Mouse (Mus musculus): ENCODE measurements around the gene Dytn. TPM values are rescaled to one million over a fixed set of nuclear protein-coding genes. Genes with fewer than 3 reads are reported as not detected.
"Not testable (repeated sequence)": the region's sequence is repeated elsewhere in the genome, so short reads cannot be mapped to it uniquely, and the experiment has no call there.

The Dytn gene
- total RNA-seq (2022) = not detected

- no peak for DNase-seq
Measured at GRCm38 (mm10) chr1:63686827-63687226, at the start of gene Dytn. TSS of gene Dytn (minus strand) at chr1:63686927.

GRCm38 (mm10) chr1:63730240-63730771, 43.6 kb upstream of the Dytn start, which contains the start of the genes Mdh1b and Fastkd2:
TSS of gene Mdh1b (minus strand) at chr1:63730318.
TSS of gene Fastkd2 (plus strand) at chr1:63730614.
- peak; percentile 87 for DNase-seq

- no peak for DNase-seq
Measured at GRCm38 (mm10) chr1:63729796-63730195, 43.1 kb upstream of the Dytn start.

DNA sequence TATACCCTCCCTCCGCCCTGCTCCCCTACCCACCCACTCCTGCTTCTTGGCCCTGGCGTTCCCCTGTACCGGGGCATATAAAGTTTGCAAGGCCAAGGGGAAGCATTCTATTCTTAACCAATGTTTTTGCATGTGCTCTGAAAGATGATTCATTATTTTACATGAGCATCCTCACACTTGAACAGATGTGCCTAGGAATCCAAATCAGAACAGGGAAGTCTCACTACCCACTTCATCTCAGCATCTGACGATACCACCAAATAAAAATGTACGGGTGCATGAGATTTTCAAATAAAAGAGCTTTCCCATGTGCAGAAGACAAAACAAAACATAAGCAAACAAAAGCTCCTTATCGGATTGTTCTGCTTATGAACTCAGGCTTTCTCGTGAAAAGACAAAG, 33.4 kb upstream of the Dytn start:
- DNase-seq = no peak

GRCm38 (mm10) chr1:63708876-63709275, 22.1 kb upstream of the Dytn start:
- no peak for DNase-seq

DNA sequence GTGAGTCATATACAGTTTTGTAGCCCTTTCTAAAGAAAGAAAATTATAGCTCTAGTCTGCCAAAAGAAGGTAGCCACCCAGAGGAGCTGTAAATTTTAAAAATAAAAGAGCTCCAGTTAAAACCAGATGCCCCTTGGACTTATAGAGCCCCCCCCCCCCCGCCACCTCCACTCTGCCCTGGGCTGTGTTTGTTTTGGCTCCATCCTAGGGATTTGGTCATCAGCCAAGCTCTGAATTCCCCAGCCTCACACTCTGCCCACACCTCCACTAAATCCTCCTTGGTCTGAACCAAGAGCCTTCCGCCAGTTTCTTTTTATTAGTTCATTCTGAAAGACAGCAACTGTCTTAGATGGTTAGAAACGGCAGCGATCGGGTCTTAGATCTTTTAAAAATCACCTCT, 19.0 kb upstream of the Dytn start:
- no peak for DNase-seq

DNA sequence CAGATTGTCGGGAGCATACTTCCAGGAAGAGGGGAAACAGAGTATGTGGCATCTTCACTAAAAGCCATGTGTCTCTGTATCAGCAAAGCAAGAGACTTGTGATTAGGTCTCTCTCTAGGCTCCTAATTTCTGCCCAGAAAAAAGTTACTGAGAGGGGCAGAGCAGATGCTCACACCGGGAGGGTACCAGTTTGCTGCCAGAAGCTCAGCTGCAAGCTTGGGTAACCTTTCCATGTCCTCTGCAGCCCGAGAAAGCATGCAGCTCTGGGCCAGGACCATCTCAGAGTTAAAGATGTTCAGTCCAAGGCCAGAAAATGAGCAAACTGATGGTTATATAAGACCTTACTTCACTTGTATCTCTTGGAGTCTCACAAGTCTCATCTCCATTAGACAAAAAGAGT, 10.1 kb upstream of the Dytn start:
- no peak for DNase-seq

DNA sequence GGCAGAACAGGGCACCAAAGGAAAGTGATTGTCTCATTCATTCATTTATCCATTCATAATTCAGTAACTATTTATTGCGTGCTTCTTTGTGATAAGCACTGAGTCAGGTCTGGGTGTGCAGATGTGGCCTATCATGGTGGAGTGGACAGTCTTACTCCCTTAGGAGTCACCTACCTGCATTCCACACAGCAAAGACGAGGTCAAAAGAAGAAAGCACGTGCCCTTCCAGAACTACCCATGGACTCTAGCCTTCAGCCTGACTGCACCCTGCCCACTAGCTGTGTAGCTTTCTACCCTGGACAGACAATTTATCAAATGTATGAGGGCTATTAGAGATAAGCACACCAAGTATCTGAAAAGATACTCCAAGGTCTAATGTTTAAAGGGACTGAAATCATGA, 10.8 kb downstream of the Dytn start:
- DNase-seq = no peak

DNA sequence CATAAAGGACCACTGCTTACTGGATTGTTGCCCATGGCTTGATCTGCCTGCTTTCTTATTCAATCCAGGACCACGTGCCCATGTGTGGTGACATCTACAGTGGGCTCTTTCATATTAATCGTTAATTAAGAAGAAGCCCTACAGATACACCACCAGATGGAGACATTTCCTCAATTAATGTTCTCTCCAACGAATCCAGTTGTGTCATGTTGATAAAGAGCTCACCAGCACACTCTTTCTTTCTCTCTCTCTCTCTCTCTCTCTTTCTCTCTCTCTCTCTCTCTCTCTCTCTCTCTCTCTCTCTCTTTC, 17.9 kb downstream of the Dytn start:
- no peak for DNase-seq

DNA sequence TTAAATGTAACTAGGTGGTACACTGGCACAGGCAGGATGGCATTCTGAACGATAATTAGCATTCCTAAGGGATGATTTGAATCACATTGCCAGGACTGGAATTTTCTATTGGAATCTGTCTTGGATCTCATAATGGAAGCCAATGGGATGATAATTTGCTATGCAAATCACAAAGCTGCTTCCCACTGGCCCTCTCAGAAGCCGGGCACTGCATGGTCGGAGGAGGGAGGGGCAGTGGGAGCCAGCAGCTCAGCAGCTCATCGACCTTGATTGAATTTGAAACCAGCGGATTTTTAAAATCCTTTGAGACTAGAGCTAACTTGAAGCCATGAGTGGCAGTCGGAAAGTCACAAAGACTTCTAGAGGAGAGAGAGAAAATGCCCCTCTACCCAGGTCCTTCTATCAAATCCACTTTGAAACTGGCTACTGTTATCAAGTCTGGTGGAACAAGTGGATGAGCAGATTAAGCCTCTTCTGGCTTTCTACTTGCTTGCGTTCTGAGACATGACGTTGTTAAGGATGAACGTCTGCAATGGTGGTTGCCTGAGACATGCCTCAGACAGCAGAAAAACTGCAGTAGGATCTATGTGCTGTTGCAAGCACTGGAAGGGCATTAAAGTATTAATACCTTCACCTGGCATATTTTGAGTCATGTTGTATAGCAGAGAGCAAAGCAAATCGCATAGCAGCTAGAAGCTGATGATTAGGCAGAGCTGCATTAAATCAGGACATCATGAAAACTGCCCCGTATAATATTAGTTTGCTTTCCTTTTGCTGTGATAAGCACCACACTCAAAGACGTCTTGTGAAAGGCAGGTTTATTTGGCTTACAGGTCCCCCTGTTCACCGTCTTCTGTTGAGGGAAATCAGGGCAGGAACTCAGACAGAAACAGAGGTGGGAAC, 18.5 kb downstream of the Dytn start:
- no peak for DNase-seq

GRCm38 (mm10) chr1:63667201-63667948, 19.4 kb downstream of the Dytn start:
- DNase-seq = no peak

- no peak for DNase-seq
Measured at GRCm38 (mm10) chr1:63666089-63666488, 20.6 kb downstream of the Dytn start.

DNA sequence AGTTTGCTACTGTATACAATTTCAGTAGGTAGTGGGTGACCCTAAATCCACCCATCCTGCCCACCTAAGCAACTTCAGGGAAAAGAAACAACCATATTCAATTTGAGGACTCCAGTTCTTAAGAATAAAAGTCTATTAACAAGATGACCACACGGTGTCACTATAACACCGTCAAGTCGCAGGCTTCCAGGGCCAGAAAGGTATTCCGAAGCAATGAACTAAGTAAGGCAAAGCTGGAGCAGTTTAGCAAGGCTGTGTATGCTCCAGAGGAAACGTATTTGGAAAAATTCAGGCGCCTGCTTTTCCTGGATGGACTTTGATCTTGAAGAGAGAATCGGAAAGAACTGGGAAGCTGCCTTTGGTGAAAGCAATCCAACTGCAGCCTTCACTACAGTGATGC, 27.1 kb downstream of the Dytn start:
- peak; percentile 4 for DNase-seq

DNA sequence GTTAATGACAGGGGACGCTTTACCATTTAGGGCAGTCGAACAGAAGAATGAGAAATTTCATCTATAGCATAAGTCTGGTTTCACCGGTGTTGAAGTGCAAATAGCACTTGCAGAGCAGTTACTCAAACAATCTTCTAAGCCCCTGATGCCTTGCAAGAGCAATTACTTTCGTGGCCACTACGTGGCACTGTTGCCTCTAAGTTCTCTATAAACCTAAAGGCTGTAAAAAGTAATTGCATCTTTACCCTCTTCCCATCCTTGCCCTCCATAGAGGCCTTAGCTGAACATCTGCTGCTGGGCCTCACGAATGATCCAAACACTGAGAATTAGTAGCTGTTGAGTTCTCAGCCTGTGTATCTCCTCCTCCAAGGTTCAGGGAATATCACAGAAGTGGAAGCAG, 28.7 kb downstream of the Dytn start:
- peak; percentile 9 for DNase-seq

- no peak for DNase-seq
Measured at GRCm38 (mm10) chr1:63639921-63640320, 46.8 kb downstream of the Dytn start.

DNA sequence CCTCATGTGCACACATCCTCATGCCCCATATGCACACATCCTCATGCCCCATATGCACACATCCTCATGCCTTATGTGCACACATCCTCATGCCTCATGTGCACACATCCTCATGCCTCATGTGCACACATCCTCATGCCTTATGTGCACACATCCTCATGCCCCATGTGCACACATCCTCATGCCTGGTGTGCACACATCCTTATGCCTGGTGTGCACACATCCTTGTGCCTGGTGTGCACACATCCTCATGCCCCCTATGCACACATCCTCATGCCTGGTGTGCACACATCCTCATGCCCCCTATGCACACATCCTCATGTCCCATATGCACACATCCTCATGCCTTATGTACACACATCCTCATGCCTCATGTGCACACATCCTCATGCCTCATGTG, 56.3 kb downstream of the Dytn start:
- not testable (repeated sequence) for DNase-seq

DNA sequence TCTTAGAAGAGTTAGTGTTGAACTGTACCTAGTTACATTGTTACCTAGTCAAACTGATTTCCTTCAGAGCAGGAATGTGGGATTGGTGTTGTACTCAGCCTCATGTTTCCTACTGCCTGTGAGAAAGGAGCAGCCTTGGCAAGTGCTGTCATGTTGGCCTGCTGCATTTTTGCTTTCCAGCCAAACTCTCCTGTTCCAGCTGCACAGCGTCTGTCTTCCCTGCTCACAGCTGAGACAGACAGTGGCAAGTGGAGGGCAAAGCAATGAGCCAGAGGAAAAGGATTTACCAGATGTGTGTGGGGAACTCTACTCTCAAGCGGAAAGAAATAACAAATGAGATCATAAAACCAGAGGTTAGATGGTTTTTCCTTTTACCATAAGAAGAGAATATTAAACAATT, 58.5 kb downstream of the Dytn start:
- no peak for DNase-seq

GRCm38 (mm10) chr1:63615668-63616067, 71.1 kb downstream of the Dytn start, which contains the start of gene Gm39653:
TSS of gene Gm39653 (plus strand) at chr1:63615968.
- no peak for DNase-seq

GRCm38 (mm10) chr1:63614594-63614993, 72.1 kb downstream of the Dytn start:
- DNase-seq = peak; percentile 10

DNA sequence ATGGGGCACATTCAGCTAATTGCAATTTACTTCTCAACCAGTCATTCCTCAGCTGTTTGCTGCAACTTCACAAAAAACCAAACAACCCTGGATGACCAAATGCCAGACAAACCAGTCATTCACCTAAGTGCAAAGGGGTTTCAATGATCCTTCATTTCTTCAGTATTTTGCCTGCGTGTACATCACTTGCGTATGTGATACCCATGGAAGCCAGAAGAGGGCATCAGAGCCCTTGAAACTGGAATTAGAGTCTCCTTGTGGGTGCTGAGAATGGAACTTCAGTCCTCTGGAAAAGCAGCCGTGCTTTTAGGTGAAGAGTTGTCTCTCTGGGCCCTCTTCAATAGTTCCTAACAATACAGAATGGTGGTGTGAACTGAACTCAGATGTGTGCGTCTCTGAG, 77.1 kb downstream of the Dytn start:
- no peak for DNase-seq

GRCm38 (mm10) chr1:63603870-63604500, 82.7 kb downstream of the Dytn start:
- DNase-seq = peak; percentile 11

DNA sequence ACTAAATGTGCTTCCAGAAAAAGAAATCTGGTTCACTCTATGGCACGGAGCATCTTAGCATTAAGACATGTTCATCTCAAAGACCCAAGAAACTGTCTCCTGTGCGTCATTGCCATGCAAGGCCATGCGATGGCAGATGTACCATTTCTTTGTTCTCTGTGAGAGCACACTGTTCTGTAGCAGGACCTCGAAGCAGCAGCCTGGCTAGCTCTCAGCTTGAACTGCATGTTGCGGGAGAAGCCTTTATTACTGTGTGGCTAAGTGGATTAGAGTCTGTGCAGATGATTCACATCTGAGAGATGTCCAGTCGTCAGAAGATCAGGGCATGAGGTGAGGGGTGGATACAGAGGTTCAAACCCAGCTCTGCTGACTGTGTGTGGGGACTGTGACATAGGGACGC, 99.9 kb downstream of the Dytn start:
- DNase-seq = no peak

- no peak for DNase-seq
Measured at GRCm38 (mm10) chr1:63579153-63579552, 107.6 kb downstream of the Dytn start.

Data from adrenal gland, adult 8-10 months (tissue).